Mouse (Mus musculus): Measurements from ENCODE around the gene Glis1. TPM values are rescaled to one million over a fixed set of nuclear protein-coding genes. Genes with fewer than 3 reads are reported as not detected.
A peak's percentile ranks its signal among the peaks of the same experiment; 100 is the strongest.
"Not testable (repeated sequence)": the region's sequence is repeated elsewhere in the genome, so short reads cannot be mapped to it uniquely, and the experiment has no call there.

Glis1 gene
- polyA plus RNA-seq, 1 experiment from 2014 or later = 6.3 TPM

- Histone ChIP-seq H3K36me3 (ENCODE audit: control insufficient read depth, insufficient read depth, low read length) (no peaks in the 10 kb centered on the region), H3K4me1 (replicated peaks; ENCODE audit: control insufficient read depth, insufficient read depth, low read length) (no peaks in the 10 kb centered on the region), H3K9me3 (ENCODE audit: control insufficient read depth, low read length) (no peaks in the 10 kb centered on the region), H3K27me3 (ENCODE audit: control insufficient read depth, insufficient read depth, low read length) (no peaks in the 10 kb centered on the region), H3K27ac (ENCODE audit: low read depth, low read length) (no peak overlapping the region), H3K4me3 (ENCODE audit: low read depth, low read length) (no peak overlapping the region), H3K4me2 (replicated peaks; ENCODE audit: low read depth, low read length) (no peak overlapping the region), H3K9ac (ENCODE audit: low read depth, low read length) (no peak overlapping the region)
- no peak for DNase-seq (ENCODE audit: low spot score)
- 72% methylated on average over 5 of the region's 5 CpGs for WGBS
- no peak for ATAC-seq (ENCODE audit: low FRiP score)
These were observed 152.0 kb downstream of the Glis1 start for GRCm38 (mm10) chr4:107586391-107586790.

GRCm38 (mm10) chr4:107588637-107589036 lies 154.2 kb downstream of the Glis1 start:
- Histone ChIP-seq H3K36me3 (ENCODE audit: control insufficient read depth, insufficient read depth, low read length) (no peaks in the 10 kb centered on the region), H3K9ac (ENCODE audit: low read depth, low read length) (no peak overlapping the region), H3K27me3 (ENCODE audit: control insufficient read depth, insufficient read depth, low read length) (no peaks in the 10 kb centered on the region), H3K9me3 (ENCODE audit: control insufficient read depth, low read length) (no peaks in the 10 kb centered on the region), H3K4me1 (replicated peaks; ENCODE audit: control insufficient read depth, insufficient read depth, low read length) (no peaks in the 10 kb centered on the region), H3K4me3 (ENCODE audit: low read depth, low read length) (no peak overlapping the region), H3K4me2 (replicated peaks; ENCODE audit: low read depth, low read length) (no peak overlapping the region), H3K27ac (ENCODE audit: low read depth, low read length) (no peak overlapping the region)
- 79% methylated on average over 7 of the region's 7 CpGs for WGBS
- DNase-seq (ENCODE audit: low spot score) = no peak
- no peak for ATAC-seq (ENCODE audit: low FRiP score)

- no peak overlapping the region for H3K9ac ChIP-seq (ENCODE audit: low read depth, low read length)
- WGBS = 84% methylated on average over 8 of the region's 8 CpGs
- DNase-seq (ENCODE audit: low spot score) = no peak
These were observed 154.7 kb downstream of the Glis1 start for GRCm38 (mm10) chr4:107589046-107589445.

GRCm38 (mm10) chr4:107590805-107591534 lies 156.6 kb downstream of the Glis1 start:
- no peak overlapping the region for H3K27ac ChIP-seq (ENCODE audit: low read depth, low read length)
- no peak for ATAC-seq (ENCODE audit: low FRiP score)

More at GRCm38 (mm10) chr4:107589046-107589445, 154.7 kb downstream of the Glis1 start:
- ATAC-seq (ENCODE audit: low FRiP score) = no peak
- Histone ChIP-seq H3K9me3 (ENCODE audit: control insufficient read depth, low read length) (no peaks in the 10 kb centered on the region), H3K36me3 (ENCODE audit: control insufficient read depth, insufficient read depth, low read length) (no peaks in the 10 kb centered on the region), H3K4me3 (ENCODE audit: low read depth, low read length) (no peak overlapping the region), H3K27ac (ENCODE audit: low read depth, low read length) (no peak overlapping the region), H3K27me3 (ENCODE audit: control insufficient read depth, insufficient read depth, low read length) (no peaks in the 10 kb centered on the region), H3K4me2 (replicated peaks; ENCODE audit: low read depth, low read length) (no peak overlapping the region), H3K4me1 (replicated peaks; ENCODE audit: control insufficient read depth, insufficient read depth, low read length) (no peaks in the 10 kb centered on the region)

GRCm38 (mm10) chr4:107593426-107593825 lies 159.0 kb downstream of the Glis1 start:
- Histone ChIP-seq H3K4me1 (replicated peaks; ENCODE audit: control insufficient read depth, insufficient read depth, low read length) (peaks cover 5% of the 10 kb centered on the region), H3K36me3 (ENCODE audit: control insufficient read depth, insufficient read depth, low read length) (no peaks in the 10 kb centered on the region), H3K4me3 (ENCODE audit: low read depth, low read length) (no peak overlapping the region), H3K9ac (ENCODE audit: low read depth, low read length) (no peak overlapping the region), H3K27ac (ENCODE audit: low read depth, low read length) (no peak overlapping the region), H3K4me2 (replicated peaks; ENCODE audit: low read depth, low read length) (no peak overlapping the region), H3K9me3 (ENCODE audit: control insufficient read depth, low read length) (no peaks in the 10 kb centered on the region), H3K27me3 (ENCODE audit: control insufficient read depth, insufficient read depth, low read length) (no peaks in the 10 kb centered on the region)
- 90% methylated on average over 4 of the region's 4 CpGs for WGBS
- no peak for DNase-seq (ENCODE audit: low spot score)
- no peak for ATAC-seq (ENCODE audit: low FRiP score)

More at GRCm38 (mm10) chr4:107590805-107591534, 156.6 kb downstream of the Glis1 start:
- no peak for DNase-seq (ENCODE audit: low spot score)
- Histone ChIP-seq H3K36me3 (ENCODE audit: control insufficient read depth, insufficient read depth, low read length) (no peaks in the 10 kb centered on the region), H3K27me3 (ENCODE audit: control insufficient read depth, insufficient read depth, low read length) (no peaks in the 10 kb centered on the region), H3K9ac (ENCODE audit: low read depth, low read length) (no peak overlapping the region), H3K4me1 (replicated peaks; ENCODE audit: control insufficient read depth, insufficient read depth, low read length) (no peaks in the 10 kb centered on the region), H3K9me3 (ENCODE audit: control insufficient read depth, low read length) (no peaks in the 10 kb centered on the region), H3K4me3 (ENCODE audit: low read depth, low read length) (no peak overlapping the region), H3K4me2 (replicated peaks; ENCODE audit: low read depth, low read length) (no peak overlapping the region)
- WGBS = 80% methylated on average over 14 of the region's 14 CpGs

GRCm38 (mm10) chr4:107597226-107597897 lies 163.0 kb downstream of the Glis1 start:
- Histone ChIP-seq H3K9ac (ENCODE audit: low read depth, low read length) (no peak overlapping the region), H3K4me1 (replicated peaks; ENCODE audit: control insufficient read depth, insufficient read depth, low read length) (peaks cover 5% of the 10 kb centered on the region), H3K9me3 (ENCODE audit: control insufficient read depth, low read length) (no peaks in the 10 kb centered on the region), H3K4me3 (ENCODE audit: low read depth, low read length) (no peak overlapping the region), H3K4me2 (replicated peaks; ENCODE audit: low read depth, low read length) (no peak overlapping the region), H3K36me3 (ENCODE audit: control insufficient read depth, insufficient read depth, low read length) (no peaks in the 10 kb centered on the region), H3K27me3 (ENCODE audit: control insufficient read depth, insufficient read depth, low read length) (no peaks in the 10 kb centered on the region), H3K27ac (ENCODE audit: low read depth, low read length) (peak overlapping the region; percentile 30; the same call in 1 of the 2 replicates)
- ATAC-seq (ENCODE audit: low FRiP score) (no peak), DNase-seq (ENCODE audit: low spot score) (no peak)
- WGBS = 47% methylated on average over 9 of the region's 9 CpGs

- no peak overlapping the region for H3K4me3 ChIP-seq (ENCODE audit: low read depth, low read length)
- DNase-seq (ENCODE audit: low spot score) (peak; percentile 60), ATAC-seq (ENCODE audit: low FRiP score) (0 out of 2 replicates have a peak, but pooled peaks have one; percentile 33)
- no peak overlapping the region for H3K9ac ChIP-seq (ENCODE audit: low read depth, low read length)
- H3K27ac ChIP-seq (ENCODE audit: low read depth, low read length) = peak overlapping the region; percentile 30; the same call in 1 of the 2 replicates
- no peaks in the 10 kb centered on the region for H3K27me3 ChIP-seq (ENCODE audit: control insufficient read depth, insufficient read depth, low read length)
- peaks cover 5% of the 10 kb centered on the region for H3K4me1 ChIP-seq (replicated peaks; ENCODE audit: control insufficient read depth, insufficient read depth, low read length)
- no peak overlapping the region for H3K4me2 ChIP-seq (replicated peaks; ENCODE audit: low read depth, low read length)
- 13% methylated on average over 10 of the region's 10 CpGs for WGBS
- H3K36me3 ChIP-seq (ENCODE audit: control insufficient read depth, insufficient read depth, low read length) = no peaks in the 10 kb centered on the region
- H3K9me3 ChIP-seq (ENCODE audit: control insufficient read depth, low read length) = no peaks in the 10 kb centered on the region
These were observed 163.6 kb downstream of the Glis1 start for GRCm38 (mm10) chr4:107597898-107598580.

- not testable (repeated sequence) for H3K27ac ChIP-seq (ENCODE audit: low read depth, low read length); H3K9me3 ChIP-seq (ENCODE audit: control insufficient read depth, low read length); H3K4me2 ChIP-seq (replicated peaks; ENCODE audit: low read depth, low read length); ATAC-seq (ENCODE audit: low FRiP score); H3K27me3 ChIP-seq (ENCODE audit: control insufficient read depth, insufficient read depth, low read length); H3K9ac ChIP-seq (ENCODE audit: low read depth, low read length); H3K4me3 ChIP-seq (ENCODE audit: low read depth, low read length); H3K36me3 ChIP-seq (ENCODE audit: control insufficient read depth, insufficient read depth, low read length); DNase-seq (ENCODE audit: low spot score); H3K4me1 ChIP-seq (replicated peaks; ENCODE audit: control insufficient read depth, insufficient read depth, low read length)
- 89% methylated on average over 5 of the region's 5 CpGs for WGBS
These were observed 164.2 kb downstream of the Glis1 start for GRCm38 (mm10) chr4:107598581-107598958.
